Mouse (Mus musculus) E14TG2a.4 (cell line): Measurements from ENCODE around the gene Herc2.

Experiments
- CTCF ChIP-seq: conservative IDR thresholded peaks from 2 replicates; pipeline ENCODE4 v1.5.1; 2014; ENCODE audit warnings: low read length
- NANOG ChIP-seq: IDR thresholded peaks from 2 replicates; pipeline ENCODE4 v1.6.1; 2014; ENCODE audit warnings: borderline replicate concordance, low read length, mixed read lengths
- POU5F1 ChIP-seq: IDR thresholded peaks from 2 replicates; pipeline ENCODE4 v1.6.1; 2014; ENCODE audit warnings: low read length, borderline replicate concordance

GRCm38 (mm10) chr7:56064876-56065275 lies 14.9 kb downstream of the Herc2 start:
- TF ChIP-seq CTCF (no peak), NANOG (no peak), POU5F1 (no peak)
